Mouse (Mus musculus) spleen, postnatal 36 days (tissue): ENCODE data around the gene Pttg1.
A peak's percentile ranks its signal among the peaks of the same experiment; 100 is the strongest.

Experiments used
- DNase-seq, 2 experiments: peaks; one replicate each; pipeline ENCODE4 v3.0.0; 2022; ENCODE audit warnings: low spot score in 2 of 2, mixed read lengths in 1 of 2

Gene Pttg1

GRCm38 (mm10) chr11:43410291-43410690 lies 15.8 kb downstream of the Pttg1 start:
- no peak for DNase-seq

GRCm38 (mm10) chr11:43408888-43409287 lies 17.2 kb downstream of the Pttg1 start:
- DNase-seq = no peak

GRCm38 (mm10) chr11:43404150-43404807 lies 21.8 kb downstream of the Pttg1 start:
- no peak for DNase-seq

- no peak for DNase-seq
These were observed 25.9 kb downstream of the Pttg1 start for GRCm38 (mm10) chr11:43400131-43400530.

GRCm38 (mm10) chr11:43399297-43399696 lies 26.8 kb downstream of the Pttg1 start:
- no peak for DNase-seq

GRCm38 (mm10) chr11:43396672-43397071 lies 29.4 kb downstream of the Pttg1 start:
- no peak for DNase-seq

- DNase-seq = no peak
These were observed 29.8 kb downstream of the Pttg1 start for GRCm38 (mm10) chr11:43396246-43396645.

- DNase-seq = no peak
These were observed 30.7 kb downstream of the Pttg1 start for GRCm38 (mm10) chr11:43395073-43395948.

- DNase-seq = no peak
These were observed 32.7 kb downstream of the Pttg1 start for GRCm38 (mm10) chr11:43393325-43393724.

- DNase-seq = no peak
These were observed 33.3 kb downstream of the Pttg1 start for GRCm38 (mm10) chr11:43392757-43393156.

GRCm38 (mm10) chr11:43389118-43389517 lies 36.9 kb downstream of the Pttg1 start:
- no peak for DNase-seq

- peak; percentile 63 to 64 for DNase-seq
These were observed 37.6 kb downstream of the Pttg1 start for GRCm38 (mm10) chr11:43388122-43389097.

GRCm38 (mm10) chr11:43387004-43387880 lies 38.8 kb downstream of the Pttg1 start:
- DNase-seq = no peak

- DNase-seq = no peak
These were observed 40.3 kb downstream of the Pttg1 start for GRCm38 (mm10) chr11:43385716-43386115.

GRCm38 (mm10) chr11:43385055-43385649 lies 40.9 kb downstream of the Pttg1 start:
- DNase-seq = peak; percentile 77 to 78

- DNase-seq = no peak
These were observed 42.5 kb downstream of the Pttg1 start for GRCm38 (mm10) chr11:43383581-43383980.

- DNase-seq = no peak
These were observed 45.1 kb downstream of the Pttg1 start for GRCm38 (mm10) chr11:43380901-43381300.

GRCm38 (mm10) chr11:43379911-43380485 lies 46.1 kb downstream of the Pttg1 start:
- DNase-seq = no peak

GRCm38 (mm10) chr11:43379488-43379887 lies 46.6 kb downstream of the Pttg1 start:
- DNase-seq = no peak
